Mouse (Mus musculus) erythroblast, embryonic 14.5 days (primary cell): ENCODE data around the gene Mlec.

Experiments
- GATA1 ChIP-seq: IDR thresholded peaks from 2 replicates; pipeline ENCODE4 v1.6.1; 2012; ENCODE audit warnings: low read length, inconsistent platforms, mixed read lengths
- TAL1 ChIP-seq: IDR thresholded peaks from 3 replicates; pipeline ENCODE4 v1.6.1; 2012; ENCODE audit warnings: low read length, inconsistent platforms, mixed read lengths

DNA sequence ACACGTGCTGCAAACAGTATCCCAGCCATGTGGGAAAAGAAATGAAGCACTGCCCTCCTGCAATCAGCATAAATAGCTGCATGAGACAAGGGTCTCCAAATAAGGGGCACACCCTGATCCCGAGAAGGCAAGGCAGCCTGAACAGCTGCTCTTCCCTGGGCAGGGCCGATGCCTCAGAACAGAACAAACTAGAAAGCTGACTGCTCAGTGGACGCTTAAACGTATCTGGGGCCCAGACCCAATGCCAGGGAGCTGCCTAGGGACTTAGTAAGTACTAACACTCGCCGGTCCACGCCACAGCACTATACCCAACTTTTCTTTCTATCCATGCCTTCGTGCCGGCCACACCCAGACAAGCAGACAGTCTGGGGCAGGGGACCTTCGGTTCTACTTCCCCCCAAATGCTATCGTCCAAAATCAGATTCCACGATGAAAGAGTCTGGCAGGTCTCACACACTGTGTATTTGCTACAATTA lies 2.8 kb downstream of the Mlec start:
- TF ChIP-seq TAL1, result no peak
- TF ChIP-seq GATA1, result no peak
